Mouse (Mus musculus): ENCODE measurements at regions not wholly inside any gene's neighbourhood (a gene's known extent, or its start where the extent isn't known, plus 50 kb on each side); places are given as distances from the start of the nearest gene placed in this dataset.
"Not testable (repeated sequence)": the region's sequence is repeated elsewhere in the genome, so short reads cannot be mapped to it uniquely, and the experiment has no call there.

DNA sequence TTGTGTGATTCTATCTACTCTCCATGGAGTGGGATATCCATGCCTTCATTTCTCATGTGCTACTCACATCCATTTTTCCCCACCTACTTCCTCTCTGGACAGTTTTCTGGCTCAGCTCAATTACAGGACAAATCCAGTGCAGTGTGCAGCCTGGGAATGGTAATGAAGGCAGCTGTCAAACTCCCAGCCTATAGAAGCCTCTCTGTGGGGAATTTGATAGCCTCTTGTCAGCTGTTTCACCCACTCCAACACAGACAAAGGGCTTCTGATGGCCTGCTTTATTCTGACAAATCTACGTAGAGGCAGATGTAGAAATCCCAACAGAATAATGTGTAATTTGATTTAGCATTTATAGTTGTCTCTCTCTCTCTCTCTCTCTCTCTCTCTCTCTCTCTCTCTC is 650.6 kb downstream of the Hdgfl1 start:
- Histone ChIP-seq H3K36me3 (replicated peaks; ENCODE audit: low read length) (no peaks in the 10 kb centered on the region), H3K4me1 (no peaks in the 10 kb centered on the region), H3K9me3 (0 out of 2 replicates have a peak, but pooled peaks cover under 1% of the 10 kb centered on the region), H3K4me3 (replicated peaks) (no peak overlapping the region), H3K27me3 (replicated peaks) (no peaks in the 10 kb centered on the region)
- TF ChIP-seq GATA1 (IDR thresholded peaks at IDR 0.05; ENCODE audit: borderline replicate concordance, low read length): no peak
- TF ChIP-seq FLI1 (IDR thresholded peaks at IDR 0.05; ENCODE audit: low read length): no peak

DNA sequence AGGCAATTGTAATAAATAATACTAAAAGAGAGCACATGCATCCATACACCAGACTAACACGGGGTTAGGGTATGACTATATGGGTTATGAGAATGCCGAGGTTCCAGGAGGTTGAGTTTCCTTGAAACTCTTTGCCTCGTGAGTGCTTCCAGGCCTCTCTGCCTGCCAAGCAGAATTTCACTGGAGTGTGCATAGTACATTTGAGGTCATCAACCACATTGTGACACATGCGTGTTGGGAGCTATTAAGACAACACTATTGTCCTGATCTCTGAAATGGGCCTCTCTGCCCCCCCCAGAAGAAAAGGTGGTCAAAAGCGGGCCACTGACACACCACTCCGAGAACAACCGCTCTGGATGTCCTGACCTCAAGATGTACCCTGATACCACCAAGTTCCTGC is 655.8 kb downstream of the Hdgfl1 start:
- no peak for TF ChIP-seq FLI1 (IDR thresholded peaks at IDR 0.05; ENCODE audit: low read length)
- no peak for TF ChIP-seq GATA1 (IDR thresholded peaks at IDR 0.05; ENCODE audit: borderline replicate concordance, low read length)
- H3K4me3 ChIP-seq (replicated peaks): no peak overlapping the region
- H3K9me3 ChIP-seq: peaks cover 4% of the 10 kb centered on the region; the same call in 1 of the 2 replicates
- no peaks in the 10 kb centered on the region for H3K36me3 ChIP-seq (replicated peaks; ENCODE audit: low read length)
- no peaks in the 10 kb centered on the region for H3K4me1 ChIP-seq
- H3K27me3 ChIP-seq (replicated peaks): no peaks in the 10 kb centered on the region

DNA sequence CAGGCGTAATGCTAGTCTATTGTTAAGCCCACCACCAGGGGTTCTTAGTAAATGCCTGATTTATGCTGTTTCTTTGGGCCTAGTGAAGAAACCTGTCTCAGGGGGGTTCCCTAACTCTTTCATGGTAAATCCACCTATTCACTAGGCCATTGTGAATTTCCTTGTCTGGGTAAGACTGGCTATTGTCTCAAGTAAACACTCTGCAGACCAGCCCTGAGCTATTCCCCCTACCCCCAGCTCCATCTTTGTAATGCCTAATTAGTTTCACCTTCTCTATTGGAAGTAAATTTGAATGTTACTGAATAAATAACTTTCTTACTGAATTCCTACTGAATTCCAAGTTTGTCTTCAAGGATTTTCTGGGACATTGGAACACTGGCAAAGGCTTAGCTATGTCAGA is 656.2 kb downstream of the Hdgfl1 start:
- not testable (repeated sequence) for H3K4me1 ChIP-seq; H3K36me3 ChIP-seq (replicated peaks; ENCODE audit: low read length); H3K9me3 ChIP-seq; H3K27me3 ChIP-seq (replicated peaks); H3K4me3 ChIP-seq (replicated peaks)

DNA sequence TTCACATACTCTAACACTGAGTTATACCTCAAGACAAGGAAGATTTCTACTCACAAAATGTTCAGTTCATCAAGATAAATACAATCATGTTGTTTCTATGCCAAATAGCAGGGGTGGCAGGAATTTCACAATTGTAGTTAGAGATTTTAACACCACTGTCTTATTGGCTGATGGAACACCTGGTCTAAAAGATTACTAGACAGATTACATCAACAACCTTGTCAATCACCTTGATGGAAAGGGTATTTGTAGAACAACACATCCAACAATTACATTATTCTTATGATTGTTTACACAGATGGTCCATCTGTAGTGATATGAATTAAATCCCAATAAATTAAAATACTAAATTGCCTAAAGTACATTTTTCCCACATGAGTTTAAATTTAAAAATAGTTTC is 657.4 kb downstream of the Hdgfl1 start:
- H3K27me3 ChIP-seq (replicated peaks): no peaks in the 10 kb centered on the region
- H3K4me1 ChIP-seq: no peaks in the 10 kb centered on the region
- TF ChIP-seq FLI1 (IDR thresholded peaks at IDR 0.05; ENCODE audit: low read length) (no peak), GATA1 (IDR thresholded peaks at IDR 0.05; ENCODE audit: borderline replicate concordance, low read length) (no peak)
- H3K9me3 ChIP-seq: peaks cover 4% of the 10 kb centered on the region; the same call in 1 of the 2 replicates
- no peak overlapping the region for H3K4me3 ChIP-seq (replicated peaks)
- no peaks in the 10 kb centered on the region for H3K36me3 ChIP-seq (replicated peaks; ENCODE audit: low read length)

DNA sequence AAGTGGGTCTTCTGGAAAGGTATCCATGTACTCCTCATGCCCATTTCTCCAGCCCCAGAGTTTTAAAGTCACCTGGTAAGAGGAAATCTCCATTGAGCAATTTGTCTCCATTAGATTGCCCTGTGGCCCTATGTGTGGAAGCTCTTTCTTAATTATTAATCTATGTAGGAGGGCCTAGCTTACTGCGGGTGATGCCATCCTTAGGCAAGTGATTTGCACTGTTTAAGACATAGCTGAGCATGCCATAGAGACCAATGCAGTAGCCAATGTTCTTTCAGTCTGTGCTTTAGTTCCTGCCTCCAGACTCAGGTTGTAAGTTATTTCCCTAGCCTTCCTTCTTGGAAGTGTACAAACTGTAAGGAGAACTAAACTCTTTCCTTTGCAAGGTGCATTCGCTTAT is 661.0 kb downstream of the Hdgfl1 start:
- no peak overlapping the region for H3K4me3 ChIP-seq (replicated peaks)

DNA sequence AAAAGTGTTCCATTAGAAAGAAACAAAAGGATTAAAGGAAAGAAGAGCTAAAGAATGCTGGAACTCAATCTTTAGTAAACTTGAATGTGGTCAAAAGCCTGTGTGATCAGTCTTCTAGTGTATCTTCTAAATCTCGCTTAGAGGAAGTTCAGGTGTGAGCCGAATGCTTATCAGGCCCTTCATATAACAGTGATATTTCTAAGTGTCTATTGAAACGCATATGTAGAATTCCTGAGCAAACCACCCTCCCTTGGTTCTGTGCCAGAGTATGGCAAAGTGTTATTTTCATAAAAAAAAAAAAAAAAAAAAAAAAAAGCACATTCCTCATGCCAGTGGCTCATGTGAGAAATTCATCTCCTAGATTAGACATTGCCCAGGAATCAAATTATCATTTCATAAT is 681.2 kb downstream of the Hdgfl1 start:
- Histone ChIP-seq H3K9me3 (no peaks in the 10 kb centered on the region), H3K36me3 (replicated peaks; ENCODE audit: low read length) (no peaks in the 10 kb centered on the region), H3K4me1 (no peaks in the 10 kb centered on the region), H3K27me3 (replicated peaks) (no peaks in the 10 kb centered on the region), H3K4me3 (replicated peaks) (no peak overlapping the region)
- TF ChIP-seq FLI1 (IDR thresholded peaks at IDR 0.05; ENCODE audit: low read length): no peak
- no peak for TF ChIP-seq GATA1 (IDR thresholded peaks at IDR 0.05; ENCODE audit: borderline replicate concordance, low read length)

More for the DNA sequence above, 661.0 kb downstream of the Hdgfl1 start:
- Histone ChIP-seq H3K27me3 (replicated peaks) (no peaks in the 10 kb centered on the region), H3K4me1 (no peaks in the 10 kb centered on the region), H3K36me3 (replicated peaks; ENCODE audit: low read length) (no peaks in the 10 kb centered on the region), H3K9me3 (peaks cover under 1% of the 10 kb centered on the region; the same call in 1 of the 2 replicates)
- TF ChIP-seq FLI1 (IDR thresholded peaks at IDR 0.05; ENCODE audit: low read length) (no peak), GATA1 (IDR thresholded peaks at IDR 0.05; ENCODE audit: borderline replicate concordance, low read length) (no peak)

DNA sequence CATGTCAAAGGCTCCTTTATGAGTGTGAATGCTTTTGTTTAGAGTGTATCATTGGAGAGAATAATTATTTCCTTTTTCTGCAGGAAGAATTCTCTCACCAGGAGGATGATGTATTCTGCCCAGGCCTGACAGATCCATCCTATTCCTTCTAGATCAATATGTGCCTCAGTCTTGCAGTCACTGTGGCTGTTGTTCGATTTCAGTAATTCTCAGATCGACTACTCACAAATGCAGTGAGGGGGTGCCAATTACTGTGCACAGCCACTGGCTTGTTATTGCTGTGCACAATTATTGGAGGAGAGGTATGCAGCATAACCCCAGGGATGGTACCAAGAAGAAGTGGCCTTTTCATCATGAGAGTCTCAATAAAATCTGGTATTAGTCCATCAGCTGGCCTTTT is 689.2 kb downstream of the Hdgfl1 start:
- TF ChIP-seq GATA1 (IDR thresholded peaks at IDR 0.05; ENCODE audit: borderline replicate concordance, low read length) (no peak), FLI1 (IDR thresholded peaks at IDR 0.05; ENCODE audit: low read length) (no peak)
- no peaks in the 10 kb centered on the region for H3K36me3 ChIP-seq (replicated peaks; ENCODE audit: low read length)
- no peaks in the 10 kb centered on the region for H3K9me3 ChIP-seq
- H3K4me1 ChIP-seq: no peaks in the 10 kb centered on the region
- no peaks in the 10 kb centered on the region for H3K27me3 ChIP-seq (replicated peaks)
- no peak overlapping the region for H3K4me3 ChIP-seq (replicated peaks)

DNA sequence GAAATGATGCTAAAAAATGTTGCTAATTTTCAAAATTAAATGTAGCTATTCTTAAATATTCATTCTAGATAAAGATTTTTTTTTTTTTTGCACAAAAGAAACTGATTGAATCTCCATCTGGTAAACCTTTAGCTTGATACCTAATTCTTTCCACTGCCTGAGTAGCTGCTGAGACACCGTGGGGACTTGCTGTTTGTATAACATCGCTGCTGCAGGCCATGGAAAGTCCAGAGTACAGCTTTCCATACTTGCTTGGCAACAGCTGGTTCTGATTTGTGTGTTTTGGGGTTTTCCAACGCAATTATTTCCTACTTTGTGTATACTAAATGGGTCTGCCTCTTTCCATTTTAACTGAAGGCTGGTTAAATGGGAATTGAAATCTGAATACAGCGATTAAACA is 689.7 kb downstream of the Hdgfl1 start:
- H3K27me3 ChIP-seq (replicated peaks): no peaks in the 10 kb centered on the region
- TF ChIP-seq FLI1 (IDR thresholded peaks at IDR 0.05; ENCODE audit: low read length) (no peak), GATA1 (IDR thresholded peaks at IDR 0.05; ENCODE audit: borderline replicate concordance, low read length) (no peak)
- H3K9me3 ChIP-seq: no peaks in the 10 kb centered on the region
- H3K36me3 ChIP-seq (replicated peaks; ENCODE audit: low read length): no peaks in the 10 kb centered on the region
- H3K4me1 ChIP-seq: no peaks in the 10 kb centered on the region
- H3K4me3 ChIP-seq (replicated peaks): no peak overlapping the region

DNA sequence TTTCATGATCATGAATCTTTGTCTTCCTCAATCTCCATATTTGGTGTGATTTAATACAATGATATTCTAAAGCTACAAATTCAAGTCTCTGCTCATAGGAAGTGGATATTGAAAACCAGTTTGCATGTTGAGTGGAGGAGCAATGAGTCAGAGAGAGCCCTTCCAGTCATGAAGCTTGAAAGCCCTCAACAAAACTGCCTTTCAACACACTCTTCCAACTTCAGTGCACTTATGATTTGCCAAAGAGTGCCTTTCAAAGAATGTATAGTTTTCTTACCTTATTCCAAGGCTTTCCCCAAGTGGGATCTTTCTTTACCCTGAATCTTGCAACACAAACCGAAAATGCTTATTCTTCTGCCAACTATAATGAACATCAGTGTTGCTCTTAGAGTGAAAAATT is 690.6 kb downstream of the Hdgfl1 start:
- TF ChIP-seq FLI1 (IDR thresholded peaks at IDR 0.05; ENCODE audit: low read length): no peak
- TF ChIP-seq GATA1 (IDR thresholded peaks at IDR 0.05; ENCODE audit: borderline replicate concordance, low read length): no peak
- H3K9me3 ChIP-seq: no peaks in the 10 kb centered on the region
- no peaks in the 10 kb centered on the region for H3K4me1 ChIP-seq
- no peaks in the 10 kb centered on the region for H3K36me3 ChIP-seq (replicated peaks; ENCODE audit: low read length)
- no peak overlapping the region for H3K4me3 ChIP-seq (replicated peaks)
- H3K27me3 ChIP-seq (replicated peaks): no peaks in the 10 kb centered on the region

DNA sequence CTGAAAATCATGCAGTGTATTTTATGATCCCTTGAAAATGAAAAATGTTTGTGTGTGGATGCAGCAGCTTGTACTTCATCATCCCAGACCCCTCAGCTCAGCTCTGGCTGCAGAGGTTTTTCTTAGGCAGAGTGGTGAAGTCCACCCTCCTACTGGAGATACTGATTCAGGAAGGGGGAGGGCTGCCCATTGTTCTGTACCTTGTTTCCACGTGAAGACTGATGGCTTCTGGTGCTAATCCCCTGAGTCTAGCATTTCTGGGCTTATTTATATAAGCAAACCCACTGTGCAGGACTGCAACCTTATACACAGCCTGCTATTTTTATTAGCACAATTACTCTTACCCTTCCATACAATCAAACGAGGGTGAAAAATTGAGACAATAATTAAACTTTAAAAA is 708.6 kb downstream of the Hdgfl1 start:
- no peaks in the 10 kb centered on the region for H3K27me3 ChIP-seq (replicated peaks)
- no peak for TF ChIP-seq GATA1 (IDR thresholded peaks at IDR 0.05; ENCODE audit: borderline replicate concordance, low read length)
- no peak for TF ChIP-seq FLI1 (IDR thresholded peaks at IDR 0.05; ENCODE audit: low read length)

DNA sequence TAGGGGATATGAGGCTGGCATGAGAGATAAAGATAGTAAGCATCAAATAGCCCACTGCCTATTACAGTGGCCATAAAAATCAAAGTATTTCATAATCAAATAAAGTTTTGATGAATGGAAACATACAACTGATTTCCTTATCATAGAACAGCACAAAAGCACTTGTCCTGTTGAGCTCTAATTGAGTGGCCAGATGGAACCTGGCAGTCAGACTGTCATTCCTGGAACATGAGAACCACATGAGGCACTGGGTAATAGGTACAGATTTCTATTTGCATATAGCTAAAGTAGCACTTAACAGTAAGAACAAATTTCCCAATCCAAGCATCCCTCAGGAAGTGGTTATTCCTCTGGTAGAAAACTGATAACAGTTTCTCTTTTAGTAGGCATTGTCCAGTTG is 732.3 kb downstream of the Hdgfl1 start:
- Histone ChIP-seq H3K4me1 (no peaks in the 10 kb centered on the region), H3K4me3 (replicated peaks) (no peak overlapping the region), H3K36me3 (replicated peaks; ENCODE audit: low read length) (no peaks in the 10 kb centered on the region), H3K27me3 (replicated peaks) (no peaks in the 10 kb centered on the region), H3K9me3 (peaks cover 10% of the 10 kb centered on the region)
- TF ChIP-seq FLI1 (IDR thresholded peaks at IDR 0.05; ENCODE audit: low read length) (no peak), GATA1 (IDR thresholded peaks at IDR 0.05; ENCODE audit: borderline replicate concordance, low read length) (no peak)

More for the DNA sequence above, 708.6 kb downstream of the Hdgfl1 start:
- no peaks in the 10 kb centered on the region for H3K9me3 ChIP-seq
- H3K4me1 ChIP-seq: no peaks in the 10 kb centered on the region
- no peak overlapping the region for H3K4me3 ChIP-seq (replicated peaks)
- H3K36me3 ChIP-seq (replicated peaks; ENCODE audit: low read length): no peaks in the 10 kb centered on the region

Data from megakaryocyte, embryonic 14.5 days (primary cell).